Mouse (Mus musculus): ENCODE results near the gene Top2a. TPM values are rescaled to one million over a fixed set of nuclear protein-coding genes. Genes with fewer than 3 reads are reported as not detected.
A peak's percentile ranks its signal among the peaks of the same experiment; 100 is the strongest.

Gene Top2a
- polyA plus RNA-seq, 1 experiment from 2014 or later, result 225 TPM

DNA sequence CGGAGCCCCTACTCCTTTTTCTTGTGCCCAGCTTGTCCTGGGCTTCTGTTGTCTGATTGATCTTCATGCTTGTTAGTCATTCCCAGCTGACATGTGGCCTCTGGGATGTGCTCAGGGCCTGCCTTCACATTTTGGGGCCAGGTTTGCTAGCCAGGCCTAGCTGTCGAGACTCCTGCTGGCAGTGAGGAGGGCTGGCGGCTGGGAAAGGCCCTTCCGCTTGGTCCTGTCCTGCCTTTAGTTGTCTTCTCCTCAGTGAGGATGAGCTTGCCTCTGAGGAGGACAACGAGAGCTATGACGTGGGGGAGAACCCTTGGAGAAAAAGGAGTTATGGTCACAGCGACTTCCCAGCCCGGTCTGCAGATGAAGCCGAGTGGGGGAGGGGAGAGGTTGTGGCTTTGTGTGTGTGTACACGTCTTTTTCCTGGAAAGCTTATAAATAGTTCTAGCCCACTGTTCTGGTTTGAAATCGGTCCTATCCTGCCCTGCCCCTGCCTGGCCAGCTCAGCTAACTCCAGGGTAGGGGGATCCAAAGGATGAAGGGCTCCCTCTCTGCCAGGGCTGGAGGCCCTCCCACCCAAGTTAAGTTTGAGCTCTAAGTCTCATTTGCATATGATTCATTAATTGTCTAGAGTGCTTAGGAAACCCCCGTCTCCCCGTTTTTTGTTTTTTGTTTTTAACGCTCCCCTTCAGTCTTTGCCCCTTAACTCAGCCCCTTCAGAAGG, 80.1 kb downstream of the Top2a start:
- peak overlapping the region; percentile 16; the same call in 1 of the 2 replicates for H3K4me3 ChIP-seq
- peak overlapping the region; percentile 87 for H3K27ac ChIP-seq
- DNase-seq (ENCODE audit: low spot score), result peak; percentile 30
- H3K4me1 ChIP-seq (replicated peaks), result peaks cover 82% of the 10 kb centered on the region
- H3K27me3 ChIP-seq (ENCODE audit: insufficient read depth, poor library complexity, severe bottlenecking), result peaks cover 12% of the 10 kb centered on the region
- WGBS, result 32% methylated on average over 14 of the region's 14 CpGs
- no peaks in the 10 kb centered on the region for H3K9me3 ChIP-seq
- H3K36me3 ChIP-seq, result no peaks in the 10 kb centered on the region

Other genes starting within 250 kb of the Top2a start
- 1.2 and 1.5 TPM in 2 replicates for gene Nr1d1, start 248.9 kb downstream of the Top2a start, polyA plus RNA-seq (2016; fragmentation: Nextera tagmentation; extraction: Ambion mirVana)
- gene Msl1, start 228.7 kb downstream of the Top2a start, polyA plus RNA-seq (2016; fragmentation: Nextera tagmentation; extraction: Ambion mirVana), result 24.4 and 25.2 TPM in 2 replicates
- gene Casc3, start 219.3 kb downstream of the Top2a start, polyA plus RNA-seq (2016; fragmentation: Nextera tagmentation; extraction: Ambion mirVana), result 49.5 and 55.9 TPM in 2 replicates
- 1.1 and 2.2 TPM in 2 replicates for gene Rapgefl1, start 187.4 kb downstream of the Top2a start, polyA plus RNA-seq (2016; fragmentation: Nextera tagmentation; extraction: Ambion mirVana)
- gene Wipf2, start 160.6 kb downstream of the Top2a start, polyA plus RNA-seq (2016; fragmentation: Nextera tagmentation; extraction: Ambion mirVana), result 4.6 and 4.7 TPM in 2 replicates
- gene Cdc6, start 116.4 kb downstream of the Top2a start, polyA plus RNA-seq (2016; fragmentation: Nextera tagmentation; extraction: Ambion mirVana), result 45.3 and 63.7 TPM in 2 replicates
- gene Rara, start 96.4 kb downstream of the Top2a start, polyA plus RNA-seq (2016; fragmentation: Nextera tagmentation; extraction: Ambion mirVana), result 28.4 and 53.7 TPM in 2 replicates
- 0.44 TPM in 1 of 2 replicates, not detected in the other for gene Gjd3, start 41.2 kb downstream of the Top2a start, polyA plus RNA-seq (2016; fragmentation: Nextera tagmentation; extraction: Ambion mirVana)
- gene Igfbp4, start 17.1 kb upstream of the Top2a start, polyA plus RNA-seq (2016; fragmentation: Nextera tagmentation; extraction: Ambion mirVana), result 424 and 437 TPM in 2 replicates
- gene Tns4, start 65.1 kb upstream of the Top2a start, polyA plus RNA-seq (2016; fragmentation: Nextera tagmentation; extraction: Ambion mirVana), result 0.67 and 1.0 TPM in 2 replicates
- 0.21 and 0.25 TPM in 2 replicates for gene Ccr7, start 130.9 kb upstream of the Top2a start, polyA plus RNA-seq (2016; fragmentation: Nextera tagmentation; extraction: Ambion mirVana)
- gene Smarce1, start 206.8 kb upstream of the Top2a start, polyA plus RNA-seq (2016; fragmentation: Nextera tagmentation; extraction: Ambion mirVana), result 289 and 317 TPM in 2 replicates
- 0.15 and 0.59 TPM in 2 replicates for gene Krt222, start 219.9 kb upstream of the Top2a start, polyA plus RNA-seq (2016; fragmentation: Nextera tagmentation; extraction: Ambion mirVana)